Mouse (Mus musculus): ENCODE measurements around the gene Pgpep1. TPM values are rescaled to one million over a fixed set of nuclear protein-coding genes. Genes with fewer than 3 reads are reported as not detected.

Gene Pgpep1
- polyA plus RNA-seq, 1 experiment from 2014 or later = 50.5 TPM

GRCm38 (mm10) chr8:70657214-70657613 lies 3.0 kb downstream of the Pgpep1 start:
- ATAC-seq (ENCODE audit: insufficient number of reproducible peaks, insufficient read depth, low FRiP score, low TSS enrichment, low read depth) = no peak
- Histone ChIP-seq H3K36me3 (peaks cover 45% of the 10 kb centered on the region), H3K27ac (no peak overlapping the region), H3K4me1 (peaks cover 27% of the 10 kb centered on the region), H3K4me3 (no peak overlapping the region), H3K4me2 (no peak overlapping the region), H3K9me3 (no peaks in the 10 kb centered on the region), H3K27me3 (no peaks in the 10 kb centered on the region), H3K9ac (0 out of 2 replicates have a peak overlapping the region, but pooled peaks have one; percentile 88)
- WGBS = 94% methylated on average over 3 of the region's 3 CpGs

GRCm38 (mm10) chr8:70656193-70656790 lies 3.9 kb downstream of the Pgpep1 start:
- peaks cover 54% of the 10 kb centered on the region for H3K36me3 ChIP-seq
- H3K4me2 ChIP-seq = no peak overlapping the region
- ATAC-seq (ENCODE audit: insufficient number of reproducible peaks, insufficient read depth, low FRiP score, low TSS enrichment, low read depth) = no peak
- H3K4me1 ChIP-seq = peaks cover 27% of the 10 kb centered on the region
- H3K27ac ChIP-seq = no peak overlapping the region
- no peak overlapping the region for H3K9ac ChIP-seq
- WGBS = 59% methylated on average over 13 of the region's 13 CpGs
- no peak overlapping the region for H3K4me3 ChIP-seq
- no peaks in the 10 kb centered on the region for H3K9me3 ChIP-seq
- H3K27me3 ChIP-seq = no peaks in the 10 kb centered on the region

- H3K4me2 ChIP-seq = no peak overlapping the region
- peaks cover 24% of the 10 kb centered on the region for H3K4me1 ChIP-seq
- H3K36me3 ChIP-seq = peaks cover 63% of the 10 kb centered on the region
- WGBS = 17% methylated on average over 2 of the region's 2 CpGs
- H3K27ac ChIP-seq = no peak overlapping the region
- H3K4me3 ChIP-seq = no peak overlapping the region
- ATAC-seq (ENCODE audit: insufficient number of reproducible peaks, insufficient read depth, low FRiP score, low TSS enrichment, low read depth) = no peak
- H3K9ac ChIP-seq = no peak overlapping the region
- H3K27me3 ChIP-seq = no peaks in the 10 kb centered on the region
- H3K9me3 ChIP-seq = no peaks in the 10 kb centered on the region
Observed at GRCm38 (mm10) chr8:70655469-70655868, 4.7 kb downstream of the Pgpep1 start.

GRCm38 (mm10) chr8:70654121-70654520 lies 6.1 kb downstream of the Pgpep1 start:
- Histone ChIP-seq H3K4me3 (no peak overlapping the region), H3K9ac (no peak overlapping the region), H3K9me3 (no peaks in the 10 kb centered on the region), H3K36me3 (peaks cover 75% of the 10 kb centered on the region), H3K27me3 (no peaks in the 10 kb centered on the region), H3K4me1 (peaks cover 24% of the 10 kb centered on the region), H3K27ac (no peak overlapping the region), H3K4me2 (no peak overlapping the region)
- 71% methylated on average over 1 of the region's 1 CpGs for WGBS
- ATAC-seq (ENCODE audit: insufficient number of reproducible peaks, insufficient read depth, low FRiP score, low TSS enrichment, low read depth) = no peak

- 65% methylated on average over 2 of the region's 2 CpGs for WGBS
Observed at GRCm38 (mm10) chr8:70653226-70653625, 7.0 kb downstream of the Pgpep1 start.

GRCm38 (mm10) chr8:70650351-70650750 lies 9.8 kb downstream of the Pgpep1 start:
- H3K4me1 ChIP-seq = peaks cover 23% of the 10 kb centered on the region
- H3K27me3 ChIP-seq = no peaks in the 10 kb centered on the region
- ATAC-seq (ENCODE audit: insufficient number of reproducible peaks, insufficient read depth, low FRiP score, low TSS enrichment, low read depth) = no peak
- H3K9ac ChIP-seq = no peak overlapping the region
- H3K27ac ChIP-seq = no peak overlapping the region
- 93% methylated on average over 17 of the region's 17 CpGs for WGBS
- H3K36me3 ChIP-seq = peaks cover 60% of the 10 kb centered on the region
- H3K4me3 ChIP-seq = no peak overlapping the region
- no peak overlapping the region for H3K4me2 ChIP-seq
- no peaks in the 10 kb centered on the region for H3K9me3 ChIP-seq

More at GRCm38 (mm10) chr8:70653226-70653625, 7.0 kb downstream of the Pgpep1 start:
- peaks cover 21% of the 10 kb centered on the region for H3K4me1 ChIP-seq
- no peak for ATAC-seq (ENCODE audit: insufficient number of reproducible peaks, insufficient read depth, low FRiP score, low TSS enrichment, low read depth)
- H3K36me3 ChIP-seq = peaks cover 84% of the 10 kb centered on the region
- no peaks in the 10 kb centered on the region for H3K9me3 ChIP-seq
- no peak overlapping the region; the same call in 1 of the 2 replicates for H3K27ac ChIP-seq
- no peak overlapping the region for H3K4me3 ChIP-seq
- H3K27me3 ChIP-seq = no peaks in the 10 kb centered on the region
- H3K9ac ChIP-seq = no peak overlapping the region
- no peak overlapping the region for H3K4me2 ChIP-seq

- Histone ChIP-seq H3K4me2 (0 out of 2 replicates have a peak overlapping the region, but pooled peaks have one; percentile 0), H3K9me3 (no peaks in the 10 kb centered on the region), H3K4me3 (no peak overlapping the region), H3K9ac (no peak overlapping the region), H3K27me3 (no peaks in the 10 kb centered on the region), H3K36me3 (peaks cover 49% of the 10 kb centered on the region), H3K27ac (peak overlapping the region; percentile 51), H3K4me1 (peaks cover 23% of the 10 kb centered on the region)
- ATAC-seq (ENCODE audit: insufficient number of reproducible peaks, insufficient read depth, low FRiP score, low TSS enrichment, low read depth) = 0 out of 2 replicates have a peak, but pooled peaks have one; percentile 13
- WGBS = 66% methylated on average over 4 of the region's 4 CpGs
Observed at GRCm38 (mm10) chr8:70649324-70649723, 10.9 kb downstream of the Pgpep1 start.

GRCm38 (mm10) chr8:70648921-70649320 lies 11.3 kb downstream of the Pgpep1 start:
- Histone ChIP-seq H3K9ac (no peak overlapping the region), H3K27ac (peak overlapping the region; percentile 51; the same call in 1 of the 2 replicates), H3K36me3 (peaks cover 46% of the 10 kb centered on the region), H3K9me3 (no peaks in the 10 kb centered on the region), H3K4me2 (no peak overlapping the region), H3K27me3 (no peaks in the 10 kb centered on the region), H3K4me1 (peaks cover 23% of the 10 kb centered on the region), H3K4me3 (no peak overlapping the region)
- no peak for ATAC-seq (ENCODE audit: insufficient number of reproducible peaks, insufficient read depth, low FRiP score, low TSS enrichment, low read depth)
- WGBS = 65% methylated on average over 3 of the region's 3 CpGs

- H3K36me3 ChIP-seq = peaks cover 46% of the 10 kb centered on the region
- H3K4me1 ChIP-seq = peaks cover 23% of the 10 kb centered on the region
- 58% methylated on average over 1 of the region's 1 CpGs for WGBS
- no peak for ATAC-seq (ENCODE audit: insufficient number of reproducible peaks, insufficient read depth, low FRiP score, low TSS enrichment, low read depth)
- H3K27me3 ChIP-seq = no peaks in the 10 kb centered on the region
- no peak overlapping the region for H3K27ac ChIP-seq
- no peak overlapping the region for H3K9ac ChIP-seq
- H3K9me3 ChIP-seq = no peaks in the 10 kb centered on the region
- no peak overlapping the region for H3K4me3 ChIP-seq
- no peak overlapping the region for H3K4me2 ChIP-seq
Observed at GRCm38 (mm10) chr8:70648164-70648442, 12.1 kb downstream of the Pgpep1 start.

GRCm38 (mm10) chr8:70647343-70648163 lies 12.6 kb downstream of the Pgpep1 start:
- 0 out of 2 replicates have a peak overlapping the region, but pooled peaks have one; percentile 0 for H3K9ac ChIP-seq
- H3K4me3 ChIP-seq = no peak overlapping the region
- H3K4me1 ChIP-seq = peaks cover 23% of the 10 kb centered on the region
- H3K9me3 ChIP-seq = no peaks in the 10 kb centered on the region
- no peak overlapping the region for H3K4me2 ChIP-seq
- H3K36me3 ChIP-seq = peaks cover 42% of the 10 kb centered on the region
- no peak for ATAC-seq (ENCODE audit: insufficient number of reproducible peaks, insufficient read depth, low FRiP score, low TSS enrichment, low read depth)
- 42% methylated on average over 8 of the region's 8 CpGs for WGBS
- no peaks in the 10 kb centered on the region for H3K27me3 ChIP-seq
- peak overlapping the region; percentile 1; the same call in 1 of the 2 replicates for H3K27ac ChIP-seq

GRCm38 (mm10) chr8:70646775-70647174 lies 13.4 kb downstream of the Pgpep1 start:
- H3K27ac ChIP-seq = no peak overlapping the region
- no peak overlapping the region for H3K4me3 ChIP-seq
- H3K36me3 ChIP-seq = peaks cover 34% of the 10 kb centered on the region
- H3K4me2 ChIP-seq = no peak overlapping the region
- H3K4me1 ChIP-seq = peaks cover 23% of the 10 kb centered on the region
- H3K9me3 ChIP-seq = no peaks in the 10 kb centered on the region
- H3K9ac ChIP-seq = no peak overlapping the region
- H3K27me3 ChIP-seq = no peaks in the 10 kb centered on the region
- no peak for ATAC-seq (ENCODE audit: insufficient number of reproducible peaks, insufficient read depth, low FRiP score, low TSS enrichment, low read depth)

GRCm38 (mm10) chr8:70646369-70646768 lies 13.8 kb downstream of the Pgpep1 start:
- WGBS = 85% methylated on average over 6 of the region's 6 CpGs
- ATAC-seq (ENCODE audit: insufficient number of reproducible peaks, insufficient read depth, low FRiP score, low TSS enrichment, low read depth) = no peak
- no peak overlapping the region for H3K4me2 ChIP-seq
- H3K27ac ChIP-seq = no peak overlapping the region
- H3K9ac ChIP-seq = no peak overlapping the region
- no peaks in the 10 kb centered on the region for H3K27me3 ChIP-seq
- H3K9me3 ChIP-seq = no peaks in the 10 kb centered on the region
- H3K36me3 ChIP-seq = peaks cover 30% of the 10 kb centered on the region
- H3K4me1 ChIP-seq = peaks cover 23% of the 10 kb centered on the region
- no peak overlapping the region for H3K4me3 ChIP-seq

Data from embryonic facial prominence, embryonic 13.5 days (tissue).